Mouse (Mus musculus) embryonic facial prominence, embryonic 11.5 days (tissue): Measurements from ENCODE around the gene Dynlt1f. TPM values are rescaled to one million over a fixed set of nuclear protein-coding genes. Genes with fewer than 3 reads are reported as not detected.
"Not testable (repeated sequence)": the region's sequence is repeated elsewhere in the genome, so short reads cannot be mapped to it uniquely, and the experiment has no call there.

Experiments
- ATAC-seq: fragments of 200-750 bp; cut with Nextera tagmentation; replicated peaks from 2 replicates; pipeline ENCODE4 v1.8.0; 2017; ENCODE audit warnings: low read depth; ENCODE audit not compliant: insufficient number of reproducible peaks, low FRiP score, low TSS enrichment
- DNase-seq: peaks from one replicate; pipeline ENCODE4 v3.0.0-alpha.2; 2015; ENCODE audit warnings: low spot score
- H3K27ac ChIP-seq: fragments of 300-500 bp; sonication (generic); replicated peaks from 2 replicates; pipeline ENCODE4 v1.5.1; 2014; ENCODE audit warnings: mild to moderate bottlenecking, low read depth, low read length, control low read depth
- H3K27me3 ChIP-seq: fragments of 300-500 bp; sonication (generic); 2 replicates; pipeline ENCODE4 v1.6.1; 2014; ENCODE audit warnings: mild to moderate bottlenecking, low read length, moderate library complexity, mixed read lengths; ENCODE audit not compliant: control insufficient read depth, insufficient read depth
- H3K36me3 ChIP-seq: fragments of 300-500 bp; sonication (generic); replicated peaks from 2 replicates; pipeline ENCODE4 v1.6.1; 2014; ENCODE audit warnings: low read depth, mild to moderate bottlenecking, low read length, moderate library complexity, mixed read lengths; ENCODE audit not compliant: control insufficient read depth, insufficient read depth
- H3K4me1 ChIP-seq: fragments of 300-500 bp; sonication (generic); 2 replicates; pipeline ENCODE4 v1.6.1; 2014; ENCODE audit warnings: low read length, mixed read lengths; ENCODE audit not compliant: control insufficient read depth, insufficient read depth
- H3K4me2 ChIP-seq: fragments of 300-500 bp; sonication (generic); 2 replicates; pipeline ENCODE4 v1.6.1; 2014; ENCODE audit warnings: low read depth, mild to moderate bottlenecking, control low read depth, low read length, moderate library complexity
- H3K4me3 ChIP-seq: fragments of 300-500 bp; sonication (generic); 2 replicates; pipeline ENCODE4 v1.5.1; 2014; ENCODE audit warnings: low read depth, low read length, control low read depth
- H3K9ac ChIP-seq: fragments of 300-500 bp; sonication (generic); replicated peaks from 2 replicates; pipeline ENCODE4 v1.6.1; 2014; ENCODE audit warnings: mild to moderate bottlenecking, control low read depth, low read length
- H3K9me3 ChIP-seq: fragments of 300-500 bp; sonication (generic); replicated peaks from 2 replicates; pipeline ENCODE4 v1.6.1; 2016; ENCODE audit warnings: mild to moderate bottlenecking, low read length, inconsistent platforms, mixed read lengths; ENCODE audit not compliant: control insufficient read depth
- WGBS: fragments of 180-500 bp; shearing (Covaris S2); extraction: QIAGEN DNeasy Blood & Tissue Kit; methylation state at CpG from one replicate; pipeline ENCODE4 v1.1.7; 2014; 5-methylcytosine and 5-hydroxymethylcytosine counted together
- polyA plus RNA-seq: library from polyadenylated mRNA; unstranded; fragments of >200 nt; fragmentation: Nextera tagmentation; extraction: Ambion mirVana; gene quantifications from 2 replicates; pipeline ENCODE4 v1.2.1, GENCODE M21; 2014

Dynlt1f gene
- polyA plus RNA-seq, 1 experiment from 2014 or later, result 308 TPM

- not testable (repeated sequence) for DNase-seq, ATAC-seq, H3K9me3 ChIP-seq, H3K27ac ChIP-seq, H3K36me3 ChIP-seq, H3K9ac ChIP-seq, H3K4me3 ChIP-seq, H3K4me2 ChIP-seq, H3K27me3 ChIP-seq, H3K4me1 ChIP-seq
- WGBS, result 86% methylated on average over 7 of the region's 9 CpGs
Observed at GRCm38 (mm10) chr17:6644210-6644609, 11.5 kb downstream of the Dynlt1f start.

- DNase-seq, H3K9ac ChIP-seq, H3K4me1 ChIP-seq, H3K4me2 ChIP-seq, H3K27me3 ChIP-seq, H3K27ac ChIP-seq, H3K36me3 ChIP-seq, ATAC-seq, H3K4me3 ChIP-seq, H3K9me3 ChIP-seq: not testable (repeated sequence)
- 79% methylated on average over 14 of the region's 14 CpGs for WGBS
Observed at GRCm38 (mm10) chr17:6640771-6641429, 14.8 kb downstream of the Dynlt1f start.

DNA sequence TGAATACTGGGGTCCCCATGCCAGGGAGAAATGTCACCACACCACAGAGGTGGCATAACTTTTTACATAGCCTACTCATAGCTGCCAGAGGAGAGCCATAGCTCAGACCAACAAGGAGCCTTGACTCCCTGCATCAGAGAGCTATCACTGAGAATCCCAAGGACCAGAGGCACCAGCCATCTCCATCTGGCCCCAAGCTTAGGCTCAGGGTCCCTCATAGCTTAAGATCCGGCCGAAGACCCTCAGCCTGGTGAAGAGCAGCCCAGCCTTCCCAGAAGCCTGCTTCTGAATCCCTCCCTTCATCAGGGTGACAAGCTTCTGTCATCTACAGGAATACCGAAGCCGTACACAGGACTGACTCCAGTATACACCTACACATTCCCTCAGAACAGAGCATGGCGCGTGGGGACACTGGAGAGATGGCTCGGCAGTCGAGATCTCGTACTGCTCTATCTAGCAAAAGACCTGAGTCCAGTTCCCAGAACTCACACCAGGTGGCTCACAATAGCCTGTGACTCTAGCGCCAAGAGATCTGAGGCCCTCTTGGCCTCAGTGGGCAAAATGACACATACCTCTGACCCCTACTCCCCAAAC lies 15.6 kb downstream of the Dynlt1f start:
- H3K27me3 ChIP-seq, H3K36me3 ChIP-seq, H3K9me3 ChIP-seq, H3K4me2 ChIP-seq, H3K4me3 ChIP-seq, ATAC-seq, DNase-seq, H3K27ac ChIP-seq, H3K9ac ChIP-seq, H3K4me1 ChIP-seq: not testable (repeated sequence)
- 88% methylated on average over 10 of the region's 10 CpGs for WGBS

DNA sequence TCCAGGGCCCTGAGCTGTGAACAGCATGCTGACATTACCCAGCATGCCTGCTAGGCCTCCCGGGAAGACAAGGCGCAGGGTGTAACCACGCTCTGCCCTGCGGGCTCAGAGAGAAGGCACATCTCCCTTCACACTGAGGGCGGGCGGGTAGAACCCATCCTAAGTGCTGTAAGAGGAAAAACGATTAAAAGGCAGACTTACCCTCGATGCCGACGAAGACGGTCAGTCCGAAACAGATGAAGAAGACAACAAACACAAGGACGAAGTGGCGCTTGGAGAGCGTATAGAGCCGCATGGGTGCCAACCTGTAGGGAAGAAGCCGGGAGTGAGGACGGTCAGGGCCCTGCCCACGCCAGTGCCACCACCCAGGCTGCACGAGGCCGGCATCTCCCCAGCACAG lies 16.2 kb downstream of the Dynlt1f start:
- not testable (repeated sequence) for H3K4me3 ChIP-seq, H3K27me3 ChIP-seq

GRCm38 (mm10) chr17:6638444-6638843 lies 17.3 kb downstream of the Dynlt1f start:
- H3K27me3 ChIP-seq, H3K9me3 ChIP-seq, H3K36me3 ChIP-seq, H3K9ac ChIP-seq, H3K4me3 ChIP-seq, DNase-seq, ATAC-seq, H3K4me2 ChIP-seq, H3K27ac ChIP-seq, H3K4me1 ChIP-seq: not testable (repeated sequence)
- WGBS, result 87% methylated on average over 8 of the region's 8 CpGs

More for the DNA sequence above, 16.2 kb downstream of the Dynlt1f start:
- not testable (repeated sequence) for H3K9ac ChIP-seq, DNase-seq, H3K4me2 ChIP-seq, H3K4me1 ChIP-seq, H3K9me3 ChIP-seq, H3K36me3 ChIP-seq, H3K27ac ChIP-seq
- WGBS, result 94% methylated on average over 14 of the region's 21 CpGs
- 0 out of 2 replicates have a peak, but pooled peaks have one; percentile 58 for ATAC-seq

DNA sequence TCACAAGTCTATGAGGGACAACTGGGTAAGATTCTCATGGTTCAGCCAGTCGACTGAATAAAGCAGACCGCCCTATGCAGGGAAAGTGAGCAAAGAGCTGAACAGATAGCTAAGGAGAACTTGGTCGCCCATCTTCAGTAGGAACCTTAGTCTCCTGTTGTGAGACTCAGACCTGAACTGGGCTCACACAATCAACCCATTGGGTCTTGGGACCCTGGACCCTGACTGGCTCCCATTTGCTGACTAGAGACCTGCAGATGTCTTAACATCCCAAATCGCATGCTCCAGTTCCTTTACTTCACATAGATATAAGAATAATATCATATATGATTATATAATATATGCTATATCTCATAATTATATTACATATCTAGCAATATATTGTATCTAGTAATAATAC lies 18.3 kb downstream of the Dynlt1f start:
- ATAC-seq, H3K4me2 ChIP-seq, H3K9ac ChIP-seq, DNase-seq, H3K4me1 ChIP-seq, H3K27ac ChIP-seq, H3K9me3 ChIP-seq, H3K4me3 ChIP-seq, H3K36me3 ChIP-seq, H3K27me3 ChIP-seq: not testable (repeated sequence)
- 93% methylated on average over 4 of the region's 4 CpGs for WGBS

- Histone ChIP-seq H3K9ac (no peak overlapping the region), H3K36me3 (no peaks in the 10 kb centered on the region), H3K4me2 (no peak overlapping the region), H3K27ac (no peak overlapping the region), H3K4me3 (no peak overlapping the region), H3K27me3 (no peaks in the 10 kb centered on the region), H3K9me3 (no peaks in the 10 kb centered on the region), H3K4me1 (no peaks in the 10 kb centered on the region)
- no peak for ATAC-seq
- DNase-seq, result no peak
- 85% methylated on average over 5 of the region's 5 CpGs for WGBS
Observed at GRCm38 (mm10) chr17:6636861-6637260, 18.8 kb downstream of the Dynlt1f start.

- H3K4me3 ChIP-seq, ATAC-seq, H3K36me3 ChIP-seq, H3K9me3 ChIP-seq, DNase-seq, H3K9ac ChIP-seq, H3K4me1 ChIP-seq, H3K27me3 ChIP-seq, H3K27ac ChIP-seq, H3K4me2 ChIP-seq: not testable (repeated sequence)
- WGBS, result 91% methylated on average over 1 of the region's 4 CpGs
Observed at GRCm38 (mm10) chr17:6635781-6636180, 19.9 kb downstream of the Dynlt1f start.
